Mouse (Mus musculus) lung, postnatal 4 days (tissue): ENCODE data around the gene Elp4.
A peak's percentile ranks its signal among the peaks of the same experiment; 100 is the strongest.

Source experiments
- DNase-seq, 2 experiments: peaks; one replicate each; pipeline ENCODE4 v3.0.0; 2021

Elp4 gene

DNA sequence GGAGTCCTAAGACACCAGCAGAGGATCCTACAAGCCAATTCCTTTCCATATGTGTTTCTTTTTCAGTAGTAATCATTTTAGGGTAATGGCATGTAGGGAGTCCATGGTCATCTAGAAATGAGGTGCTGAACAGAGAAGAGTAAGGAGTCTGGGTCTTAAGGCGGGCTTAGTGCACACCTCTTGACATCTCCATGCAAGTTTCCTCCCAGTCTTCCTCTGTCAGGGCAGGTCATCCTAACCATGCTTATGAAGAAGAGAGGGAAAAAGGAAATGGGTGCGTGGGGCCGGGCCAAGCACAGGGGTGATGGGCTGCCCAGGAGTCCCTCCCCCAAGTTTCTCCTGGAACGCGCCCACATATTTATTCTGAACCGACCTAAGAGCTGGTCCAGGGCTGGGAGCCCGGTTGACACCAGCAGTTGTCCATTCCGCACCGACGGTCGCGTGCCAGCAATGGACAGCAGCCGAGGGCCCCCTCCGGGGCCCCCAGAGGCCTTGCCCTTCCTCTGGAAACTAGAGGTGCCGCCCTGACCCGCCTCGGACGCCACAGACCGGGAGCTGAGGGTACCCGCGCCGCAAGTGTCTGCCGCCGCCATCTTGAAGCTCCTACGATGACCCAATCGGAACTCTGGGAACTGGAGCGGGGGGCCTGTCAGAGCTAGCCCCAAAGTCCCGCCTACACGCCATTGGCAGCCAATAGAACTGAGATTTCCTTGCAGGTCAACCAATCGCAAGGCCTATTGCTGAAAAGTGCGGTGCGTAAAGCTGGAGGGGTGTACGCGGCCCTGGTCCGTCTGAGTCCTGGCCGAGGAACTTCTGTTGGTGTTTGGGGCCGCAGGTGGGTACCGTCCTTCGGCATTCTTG lies at the start of gene Elp4, which contains the start of gene Immp1l:
Gene Elp4, minus strand, starts transcription at position 669 of the 861 bp plus-strand sequence.
Gene Immp1l, plus strand, starts transcription at position 743 of the 861 bp plus-strand sequence.
- peak; percentile 97 to 98 for DNase-seq

DNA sequence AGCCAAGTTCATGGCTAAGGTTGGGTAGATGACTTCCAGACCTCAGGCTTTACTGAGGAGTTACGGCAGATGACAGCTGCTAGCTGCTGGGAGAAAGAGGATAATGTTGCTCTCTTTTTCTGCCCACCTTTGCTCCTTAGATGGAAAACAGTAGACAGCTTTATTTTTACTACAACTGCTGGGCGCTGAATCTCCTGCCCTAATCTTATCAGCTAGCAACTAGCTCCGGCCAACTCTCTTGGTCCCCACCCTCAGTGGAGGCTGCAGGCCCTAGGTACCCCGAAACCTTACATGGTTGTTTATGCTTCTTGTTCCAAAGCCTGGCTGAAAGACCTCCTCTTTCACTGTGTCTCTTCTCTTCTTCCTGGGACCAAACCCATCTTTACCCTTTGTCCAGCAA lies 49.5 kb upstream of the Elp4 start:
- DNase-seq, result no peak

DNA sequence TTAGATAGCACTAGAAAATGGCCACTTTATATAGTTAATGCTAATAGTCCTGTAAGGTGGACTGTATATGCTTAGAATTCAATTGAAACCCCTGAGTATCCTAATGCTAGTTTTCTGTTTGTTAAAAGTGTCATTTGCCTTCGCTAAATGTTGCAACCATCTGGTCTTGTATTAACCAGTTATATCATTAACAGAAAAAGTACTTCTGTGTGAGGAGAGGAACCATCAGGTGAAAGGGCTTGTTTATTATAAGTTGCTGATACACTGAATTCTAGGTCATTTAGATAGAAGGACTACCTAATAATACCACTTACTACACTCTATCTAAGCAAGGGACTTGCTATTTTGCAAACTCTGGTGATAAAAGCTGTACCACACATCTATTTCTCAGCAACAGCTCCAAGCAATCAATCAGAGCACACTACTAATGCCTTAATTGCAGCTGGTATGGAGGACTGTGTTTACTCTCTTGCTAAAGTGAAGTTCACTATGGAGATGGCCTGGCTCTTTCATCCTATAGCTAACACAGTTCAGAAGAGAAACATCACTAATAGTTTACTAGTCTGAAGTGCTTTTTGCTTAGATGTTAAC lies 47.1 kb upstream of the Elp4 start:
- DNase-seq, result no peak

- DNase-seq, result no peak
Observed at GRCm38 (mm10) chr2:105950131-105950530, 45.8 kb upstream of the Elp4 start.

DNA sequence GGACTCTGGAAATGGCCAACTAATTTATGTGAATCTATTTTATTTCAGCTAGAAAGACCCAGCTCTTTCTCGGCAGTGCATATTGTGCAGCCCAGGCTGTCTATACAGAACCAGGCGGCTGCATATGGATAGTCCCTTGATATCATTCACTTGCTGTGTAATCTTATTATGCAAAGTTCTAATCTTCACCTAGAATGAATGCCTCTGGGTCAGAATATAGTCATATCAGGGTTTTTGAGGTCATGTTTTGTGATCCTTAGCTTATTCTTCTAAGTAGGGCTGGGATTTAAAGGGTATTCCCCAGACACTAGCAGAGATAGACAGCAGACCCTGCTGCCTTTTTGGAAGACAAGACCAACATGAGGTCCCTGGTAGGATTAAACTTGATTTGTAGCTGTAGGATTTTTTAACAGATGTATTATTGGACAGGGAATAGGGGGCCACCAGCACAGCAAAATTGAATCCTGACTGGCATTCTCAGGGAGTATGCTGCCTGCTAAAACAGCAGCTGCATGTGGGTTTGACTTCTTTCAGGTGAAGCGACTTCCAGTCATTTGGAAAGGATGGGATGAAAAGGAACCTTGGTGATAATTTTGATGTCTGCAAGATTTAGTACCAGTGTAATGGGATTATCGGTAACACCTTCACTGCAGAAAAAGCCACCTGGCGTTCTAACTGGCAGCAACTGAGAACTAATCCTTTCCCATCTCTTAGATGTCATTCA lies 13.4 kb upstream of the Elp4 start:
- DNase-seq, result no peak

DNA sequence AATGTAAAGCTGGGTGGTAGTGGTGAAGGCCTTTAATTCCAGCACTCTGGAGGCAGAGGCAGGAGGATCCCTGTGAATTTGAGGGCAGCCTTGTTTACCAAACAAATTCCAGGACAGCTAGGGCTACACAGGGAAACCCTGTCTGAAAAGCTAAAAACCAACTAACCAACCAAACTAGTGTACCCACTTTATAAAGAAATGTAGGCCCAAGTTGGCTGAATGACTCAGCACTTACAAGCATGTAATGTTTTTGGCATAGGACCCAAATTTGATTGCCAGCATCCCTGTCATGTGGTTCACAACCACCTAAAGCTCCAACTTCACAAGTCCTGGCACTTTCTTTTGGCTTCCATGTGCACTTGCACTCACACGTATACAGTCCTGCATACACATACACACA lies 12.3 kb upstream of the Elp4 start:
- DNase-seq, result no peak

- DNase-seq, result no peak
Observed at GRCm38 (mm10) chr2:105913655-105914366, 9.4 kb upstream of the Elp4 start.

- no peak for DNase-seq
Observed at GRCm38 (mm10) chr2:105910611-105911010, 6.2 kb upstream of the Elp4 start.

GRCm38 (mm10) chr2:105908351-105908750 lies 4.0 kb upstream of the Elp4 start:
- no peak for DNase-seq

DNA sequence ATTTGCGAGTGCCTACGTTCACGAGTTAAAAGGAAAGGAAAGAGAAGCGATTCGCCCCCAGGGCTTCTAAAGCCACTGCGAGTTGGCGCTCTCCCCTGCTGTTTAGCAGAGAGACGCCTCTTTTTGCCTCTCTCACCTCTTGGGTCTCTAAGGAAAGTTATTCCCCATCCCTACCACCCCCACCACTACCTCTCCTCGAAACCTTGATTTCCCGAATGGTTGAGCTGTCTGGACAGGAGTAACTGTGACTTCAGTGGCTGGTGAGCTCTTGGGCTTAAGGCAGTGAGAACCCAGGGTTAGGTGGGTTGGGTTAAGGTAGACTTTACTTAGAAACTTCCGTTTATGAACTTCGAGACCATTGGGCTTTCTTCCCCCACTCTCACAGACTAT lies 388 bp upstream of the Elp4 start:
- no peak for DNase-seq

GRCm38 (mm10) chr2:105890816-105891215 lies 13.5 kb downstream of the Elp4 start:
- DNase-seq, result no peak

DNA sequence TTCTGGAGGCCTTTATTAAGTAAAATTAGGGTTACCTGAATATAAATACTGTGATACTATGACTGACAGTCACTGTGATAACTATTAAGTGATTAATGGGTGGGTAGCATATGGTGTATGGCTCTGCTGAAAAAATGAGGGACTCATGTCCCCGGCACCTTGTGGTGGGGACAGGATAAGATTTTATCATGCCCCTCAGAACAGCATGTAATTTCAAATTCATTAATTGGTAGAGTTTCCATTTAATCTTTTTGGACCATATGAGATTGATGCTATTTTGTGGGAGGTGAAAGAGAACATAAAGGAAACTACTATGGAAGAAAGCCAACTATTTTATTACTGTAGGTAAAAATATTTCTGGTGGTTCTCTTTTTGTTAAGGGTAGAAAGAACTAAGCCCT lies 31.0 kb downstream of the Elp4 start:
- DNase-seq, result no peak

DNA sequence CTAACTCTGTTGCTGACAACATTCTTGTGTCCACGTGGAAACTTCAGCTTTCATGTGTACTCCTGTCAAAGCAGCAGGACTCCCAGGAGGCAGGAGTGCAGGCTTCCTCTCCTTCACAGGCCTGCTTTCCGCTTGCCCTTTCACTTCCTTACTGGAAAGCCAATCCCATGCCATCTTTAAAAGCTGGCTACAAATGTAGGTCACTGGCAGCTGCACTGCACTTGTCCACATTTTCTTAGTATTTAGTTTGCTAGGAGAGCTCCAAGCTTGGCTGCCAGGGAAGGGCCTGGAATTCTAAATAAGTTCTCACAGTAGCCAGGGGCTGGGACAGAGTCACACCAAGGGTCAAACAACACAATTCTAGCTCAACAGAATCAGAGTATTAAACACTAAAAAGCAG lies 49.6 kb downstream of the Elp4 start:
- DNase-seq, result no peak

- DNase-seq, result no peak
Observed at GRCm38 (mm10) chr2:105852971-105853370, 51.4 kb downstream of the Elp4 start.

GRCm38 (mm10) chr2:105851714-105852293 lies 52.6 kb downstream of the Elp4 start:
- no peak for DNase-seq

- no peak for DNase-seq
Observed at GRCm38 (mm10) chr2:105843151-105843550, 61.2 kb downstream of the Elp4 start.

DNA sequence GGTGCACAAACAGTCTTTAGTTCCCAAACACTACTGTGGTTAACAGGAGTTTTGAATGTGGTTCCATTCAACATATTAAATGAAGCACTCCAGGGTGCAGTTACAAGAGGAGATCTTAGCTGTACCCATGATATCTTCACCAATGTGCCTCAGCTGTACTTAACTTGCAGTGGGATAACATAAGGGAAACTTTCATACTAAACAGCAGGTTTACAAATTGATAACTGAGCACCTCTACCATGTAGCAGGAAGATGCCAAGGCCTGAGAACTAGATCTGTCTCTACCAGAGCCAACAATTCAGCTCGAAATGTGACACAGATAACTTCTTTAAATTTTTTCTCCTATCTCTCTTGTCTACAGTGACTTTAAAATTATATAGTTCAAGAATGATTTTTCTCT lies 86.4 kb downstream of the Elp4 start:
- DNase-seq, result no peak

DNA sequence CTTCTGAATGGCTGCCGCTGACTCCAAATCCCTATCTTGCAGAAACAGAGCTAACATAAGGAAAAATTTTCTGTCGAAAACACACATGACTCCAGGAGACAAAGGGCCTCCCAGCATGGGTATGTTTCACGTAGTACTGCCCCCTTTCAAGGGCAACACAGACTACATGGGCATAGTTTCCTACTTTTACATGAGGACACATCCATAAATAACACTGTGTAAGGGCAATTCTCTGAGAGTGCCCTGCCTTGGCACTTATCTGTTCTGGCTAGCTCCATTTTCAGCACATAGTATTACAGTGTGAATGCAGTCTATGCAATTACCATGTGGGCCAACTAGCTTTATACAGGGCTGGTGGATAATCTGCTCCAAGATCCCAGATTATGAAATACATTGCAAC lies 89.2 kb downstream of the Elp4 start:
- no peak for DNase-seq

- no peak for DNase-seq
Observed at GRCm38 (mm10) chr2:105813041-105813440, 91.3 kb downstream of the Elp4 start.

DNA sequence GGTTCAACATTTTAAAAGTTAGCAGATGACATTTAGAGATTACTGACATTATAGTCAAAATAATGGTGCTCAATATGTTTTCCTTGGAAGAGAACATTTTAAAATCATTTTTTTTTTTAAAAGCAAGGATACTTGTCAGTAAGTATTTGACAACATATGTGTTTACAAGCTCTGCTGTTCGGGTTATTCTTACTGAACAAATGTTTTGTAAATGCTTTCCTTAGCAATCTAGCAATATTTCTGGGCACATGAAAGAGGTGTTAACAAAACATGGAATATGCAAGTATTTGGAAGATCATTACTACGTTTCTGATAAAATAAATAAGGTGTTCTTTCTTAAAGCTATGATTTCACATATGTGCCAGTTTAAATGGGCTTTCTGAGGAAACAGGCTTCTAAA lies 94.1 kb downstream of the Elp4 start:
- no peak for DNase-seq

DNA sequence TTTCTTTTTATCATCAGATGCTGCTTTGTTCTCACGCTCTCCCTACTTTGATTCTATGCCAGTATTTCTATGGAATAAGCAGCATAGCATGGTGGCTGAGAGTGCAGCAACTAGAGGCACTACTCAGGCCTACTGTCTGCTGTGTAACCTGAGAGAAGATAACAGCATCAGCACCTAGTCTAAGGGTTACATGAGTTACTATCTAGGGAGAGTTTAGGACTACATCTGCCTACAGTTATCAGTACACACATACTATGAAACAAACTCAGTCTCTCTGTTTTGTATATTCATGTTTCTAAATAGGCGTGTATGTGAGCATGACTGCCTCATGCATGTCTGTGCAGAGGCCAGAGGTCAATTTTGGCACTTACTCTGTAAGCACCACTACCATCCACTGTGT lies 97.8 kb downstream of the Elp4 start:
- DNase-seq, result no peak

- no peak for DNase-seq
Observed at GRCm38 (mm10) chr2:105806047-105806446, 98.3 kb downstream of the Elp4 start.

DNA sequence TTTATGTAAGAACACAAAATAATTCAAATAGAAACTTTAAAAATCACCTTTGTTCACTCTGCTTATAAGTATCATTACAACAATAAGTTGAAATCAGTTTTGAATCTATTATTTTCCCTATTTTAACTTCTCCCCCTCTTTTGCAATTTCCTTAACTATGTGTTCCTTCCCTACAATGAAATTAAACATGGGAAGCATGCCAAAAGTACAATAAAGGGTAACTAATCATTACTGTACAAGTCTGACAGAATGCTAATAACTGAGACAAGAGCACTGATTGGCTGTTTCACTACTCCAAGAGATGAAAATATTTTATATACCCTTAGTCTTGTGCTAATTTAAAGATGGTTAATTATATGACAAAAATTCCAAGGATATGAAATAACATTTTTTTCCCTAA lies 99.2 kb downstream of the Elp4 start:
- DNase-seq, result no peak
